Mouse (Mus musculus) intestine, postnatal 0 days (tissue): ENCODE results near the gene Itga1. TPM values are rescaled to one million over a fixed set of nuclear protein-coding genes. Genes with fewer than 3 reads are reported as not detected.
A peak's percentile ranks its signal among the peaks of the same experiment; 100 is the strongest.

Experiments used
- ATAC-seq: fragments of 200-750 bp; cut with Nextera tagmentation; 2 replicates; pipeline ENCODE4 v1.8.0; 2017; ENCODE audit warnings: mild to moderate bottlenecking, moderate TSS enrichment, moderate library complexity
- H3K27ac ChIP-seq: fragments of 300-500 bp; sonication (generic); 2 replicates; pipeline ENCODE4 v1.5.1; 2014; ENCODE audit warnings: mild to moderate bottlenecking, low read depth, low read length, moderate library complexity
- H3K27me3 ChIP-seq: fragments of 300-500 bp; sonication (generic); replicated peaks from 2 replicates; pipeline ENCODE4 v1.6.1; 2014; ENCODE audit warnings: low read length, mixed read lengths; ENCODE audit not compliant: control insufficient read depth, insufficient read depth
- H3K36me3 ChIP-seq: fragments of 300-500 bp; sonication (generic); 2 replicates; pipeline ENCODE4 v1.6.1; 2014; ENCODE audit warnings: mild to moderate bottlenecking, moderate library complexity; ENCODE audit not compliant: control insufficient read depth, insufficient read depth
- H3K4me1 ChIP-seq: fragments of 300-500 bp; sonication (generic); replicated peaks from 2 replicates; pipeline ENCODE4 v1.6.1; 2014; ENCODE audit warnings: antibody characterized with exemption, low read length, mixed read lengths; ENCODE audit not compliant: control insufficient read depth, insufficient read depth
- H3K4me2 ChIP-seq: fragments of 300-500 bp; sonication (generic); replicated peaks from 2 replicates; pipeline ENCODE4 v1.6.1; 2014; ENCODE audit warnings: low read depth, mild to moderate bottlenecking, moderate library complexity
- H3K4me3 ChIP-seq: fragments of 300-500 bp; sonication (generic); 2 replicates; pipeline ENCODE4 v1.5.1; 2014; ENCODE audit warnings: low read depth, low read length
- H3K9ac ChIP-seq: fragments of 300-500 bp; sonication (generic); 2 replicates; pipeline ENCODE4 v1.6.1; 2014; ENCODE audit warnings: mild to moderate bottlenecking, low read depth, low read length
- H3K9me3 ChIP-seq: fragments of 300-500 bp; sonication (generic); 2 replicates; pipeline ENCODE4 v1.6.1; 2016; ENCODE audit warnings: mixed run types; ENCODE audit not compliant: control insufficient read depth
- CTCF ChIP-seq: sonication (generic); IDR thresholded peaks from 2 replicates; pipeline ENCODE4 v1.5.1; 2016; ENCODE audit warnings: low read depth, mild to moderate bottlenecking, control low read depth, antibody characterized with exemption, moderate library complexity
- WGBS: fragments of 180-500 bp; shearing (Covaris S2); extraction: QIAGEN DNeasy Blood & Tissue Kit; methylation state at CpG from one replicate; pipeline ENCODE4 v1.1.7; 2014; 5-methylcytosine and 5-hydroxymethylcytosine counted together
- polyA plus RNA-seq: library from polyadenylated mRNA; unstranded; fragments of >200 nt; fragmentation: Nextera tagmentation; extraction: Ambion mirVana; gene quantifications from 2 replicates; pipeline ENCODE4 v1.2.1, GENCODE M21; 2015

Gene Itga1
- polyA plus RNA-seq, 1 experiment from 2014 or later: 12.8 TPM

GRCm38 (mm10) chr13:114998100-114998499 is 103.7 kb downstream of the Itga1 start:
- Histone ChIP-seq H3K36me3 (no peaks in the 10 kb centered on the region), H3K4me2 (no peak overlapping the region), H3K27ac (no peak overlapping the region), H3K27me3 (no peaks in the 10 kb centered on the region), H3K4me3 (no peak overlapping the region), H3K4me1 (no peaks in the 10 kb centered on the region), H3K9ac (no peak overlapping the region), H3K9me3 (no peaks in the 10 kb centered on the region)
- TF ChIP-seq CTCF: no peak
- ATAC-seq: no peak
- WGBS: 95% methylated on average over 10 of the region's 10 CpGs

GRCm38 (mm10) chr13:114992260-114993014 is 109.3 kb downstream of the Itga1 start:
- H3K27me3 ChIP-seq: no peaks in the 10 kb centered on the region
- no peak overlapping the region for H3K4me3 ChIP-seq
- ATAC-seq: no peak
- no peaks in the 10 kb centered on the region for H3K4me1 ChIP-seq
- H3K36me3 ChIP-seq: peaks cover 4% of the 10 kb centered on the region; the same call in 1 of the 2 replicates
- H3K9ac ChIP-seq: no peak overlapping the region
- no peak overlapping the region for H3K4me2 ChIP-seq
- no peak overlapping the region for H3K27ac ChIP-seq
- WGBS: 64% methylated on average over 14 of the region's 14 CpGs
- no peak for TF ChIP-seq CTCF
- no peaks in the 10 kb centered on the region for H3K9me3 ChIP-seq

- Histone ChIP-seq H3K36me3 (peaks cover 11% of the 10 kb centered on the region), H3K4me1 (no peaks in the 10 kb centered on the region), H3K27me3 (no peaks in the 10 kb centered on the region), H3K4me3 (no peak overlapping the region), H3K9me3 (no peaks in the 10 kb centered on the region), H3K27ac (no peak overlapping the region), H3K4me2 (no peak overlapping the region), H3K9ac (no peak overlapping the region)
- no peak for ATAC-seq
- 72% methylated on average over 6 of the region's 6 CpGs for WGBS
- TF ChIP-seq CTCF: no peak
Observed at GRCm38 (mm10) chr13:114987668-114988067, 114.1 kb downstream of the Itga1 start.

- H3K4me1 ChIP-seq: no peaks in the 10 kb centered on the region
- H3K4me2 ChIP-seq: no peak overlapping the region
- peak; percentile 59 for TF ChIP-seq CTCF
- H3K4me3 ChIP-seq: no peak overlapping the region
- no peak for ATAC-seq
- peaks cover 11% of the 10 kb centered on the region for H3K36me3 ChIP-seq
- H3K27me3 ChIP-seq: no peaks in the 10 kb centered on the region
- no peak overlapping the region for H3K9ac ChIP-seq
- 70% methylated on average over 2 of the region's 2 CpGs for WGBS
- H3K9me3 ChIP-seq: no peaks in the 10 kb centered on the region
- no peak overlapping the region for H3K27ac ChIP-seq
Observed at GRCm38 (mm10) chr13:114987161-114987560, 114.6 kb downstream of the Itga1 start.

- H3K27ac ChIP-seq: no peak overlapping the region
- peaks cover 8% of the 10 kb centered on the region for H3K36me3 ChIP-seq
- 45% methylated on average over 1 of the region's 1 CpGs for whole genome bisulfite sequencing
- no peak overlapping the region for H3K9ac ChIP-seq
- ATAC-seq: no peak
- no peaks in the 10 kb centered on the region for H3K4me1 ChIP-seq
- no peak overlapping the region for H3K4me2 ChIP-seq
- H3K27me3 ChIP-seq: no peaks in the 10 kb centered on the region
- H3K9me3 ChIP-seq: no peaks in the 10 kb centered on the region
- H3K4me3 ChIP-seq: no peak overlapping the region
- no peak for TF ChIP-seq CTCF
Observed at GRCm38 (mm10) chr13:114984658-114985057, 117.1 kb downstream of the Itga1 start.

- Histone ChIP-seq H3K4me2 (no peak overlapping the region), H3K4me3 (no peak overlapping the region), H3K27ac (no peak overlapping the region), H3K9me3 (no peaks in the 10 kb centered on the region), H3K9ac (no peak overlapping the region), H3K36me3 (peaks cover 8% of the 10 kb centered on the region), H3K27me3 (no peaks in the 10 kb centered on the region), H3K4me1 (no peaks in the 10 kb centered on the region)
- no peak for TF ChIP-seq CTCF
- no peak for ATAC-seq
- 87% methylated on average over 7 of the region's 7 CpGs for WGBS
Observed at GRCm38 (mm10) chr13:114983116-114983515, 118.6 kb downstream of the Itga1 start.
